Mouse (Mus musculus) CH12.LX (cell line): ENCODE results near the gene Sdf2l1.

ENCODE experiments used
- CHD2 ChIP-seq: IDR thresholded peaks from 2 replicates; pipeline ENCODE4 v1.6.1; 2011; ENCODE audit warnings: low read length, improper control_type of control experiment
- CTCF ChIP-seq, 2 experiments: IDR thresholded peaks in 1 of 2; conservative IDR thresholded peaks in 1 of 2; 2 replicates each; pipeline ENCODE4 v1.5.1; 2011 to 2012; ENCODE audit warnings: low read depth in 2 of 2, low read length in 2 of 2, improper control_type of control experiment in 1 of 2, inconsistent platforms in 1 of 2, mild to moderate bottlenecking in 1 of 2, moderate library complexity in 1 of 2
- EP300 ChIP-seq: IDR thresholded peaks from 2 replicates; pipeline ENCODE4 v1.6.1; 2011; ENCODE audit warnings: low read length, improper control_type of control experiment
- IRF4 ChIP-seq: IDR thresholded peaks from 2 replicates; pipeline ENCODE4 v1.6.1; 2014; ENCODE audit warnings: low read depth, mild to moderate bottlenecking, inconsistent platforms, low read length, improper control_type of control experiment
- MAFK ChIP-seq: IDR thresholded peaks from 2 replicates; pipeline ENCODE4 v1.6.1; 2011; ENCODE audit warnings: low read length, improper control_type of control experiment; ENCODE audit not compliant: insufficient replicate concordance
- MAX ChIP-seq: IDR thresholded peaks from 2 replicates; pipeline ENCODE4 v1.6.1; 2011; ENCODE audit warnings: low read length, improper control_type of control experiment
- MAZ ChIP-seq: IDR thresholded peaks from 2 replicates; pipeline ENCODE4 v1.6.1; 2012; ENCODE audit warnings: low read depth, mild to moderate bottlenecking, inconsistent platforms, low read length, improper control_type of control experiment, moderate library complexity
- MEF2A ChIP-seq: IDR thresholded peaks from 2 replicates; pipeline ENCODE4 v1.6.1; 2014; ENCODE audit warnings: low read depth, mild to moderate bottlenecking, inconsistent platforms, low read length, improper control_type of control experiment, borderline replicate concordance
- POLR2A ChIP-seq: IDR thresholded peaks from 2 replicates; pipeline ENCODE4 v1.6.1; 2011; ENCODE audit warnings: low read depth, mild to moderate bottlenecking, improper control_type of control experiment, low read length
- RAD21 ChIP-seq: IDR thresholded peaks from 2 replicates; pipeline ENCODE4 v1.6.1; 2011; ENCODE audit warnings: low read depth, mild to moderate bottlenecking, low read length, improper control_type of control experiment, moderate library complexity
- ZC3H11A ChIP-seq: IDR thresholded peaks from 2 replicates; pipeline ENCODE4 v1.6.1; 2012; ENCODE audit warnings: low read depth, mild to moderate bottlenecking, inconsistent platforms, low read length, improper control_type of control experiment

DNA sequence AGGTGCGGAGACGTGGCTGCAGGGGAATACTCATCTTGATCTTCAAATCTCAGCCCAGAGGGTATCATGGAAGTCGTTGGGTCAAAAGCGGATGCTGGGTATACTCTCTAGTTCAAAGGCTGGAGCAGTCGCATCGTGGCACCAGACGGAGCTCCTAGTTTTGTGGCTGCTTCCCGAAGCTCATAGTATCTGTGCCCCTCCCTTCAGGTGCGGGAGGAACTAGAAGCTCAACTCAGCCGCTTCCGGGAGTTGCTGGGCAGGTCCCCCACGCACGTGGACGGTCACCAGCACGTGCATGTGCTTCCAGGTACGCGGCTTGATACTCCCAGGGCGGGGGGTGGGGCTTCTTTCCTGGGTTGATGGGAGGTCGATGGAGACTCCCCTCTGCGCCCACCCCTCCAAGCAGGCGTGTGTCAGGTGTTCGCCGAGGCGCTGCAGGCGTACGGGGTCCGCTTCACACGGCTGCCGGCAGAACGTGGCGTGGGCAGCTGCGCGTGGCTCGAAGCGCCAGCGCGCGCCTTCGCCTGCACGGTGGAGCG is 15.3 kb upstream of the Sdf2l1 start:
- peak; percentile 5 for TF ChIP-seq CHD2
- 0 out of 4 replicates have a peak, but pooled peaks of 1 of the 2 experiments have one; percentile 7 for TF ChIP-seq CTCF (conservative IDR thresholded peaks at IDR 0.05 in 1 of 2, IDR thresholded peaks at IDR 0.05 in 1 of 2; ENCODE audit: low read depth in 2 of 2, low read length in 2 of 2)
- TF ChIP-seq RAD21 = no peak
- TF ChIP-seq IRF4 = peak; percentile 50
- no peak; the same call in 1 of the 2 replicates for TF ChIP-seq POLR2A
- TF ChIP-seq EP300 = no peak
- no peak for TF ChIP-seq ZC3H11A
- TF ChIP-seq MEF2A = 0 out of 2 replicates have a peak, but pooled peaks have one; percentile 11
- peak; percentile 99 for TF ChIP-seq MAX
- TF ChIP-seq MAZ = peak; percentile 81
- TF ChIP-seq MAFK = no peak
